Comparison of ENCODE assay signal across 10 mouse cellular contexts in genomic region chr12:73846672-73847071, GRCm38 (mm10). TPM values are rescaled to one million over a fixed set of nuclear protein-coding genes. Genes with fewer than 3 reads are reported as not detected.
DNase-seq lines count a peak whose midpoint lies in the region; ATAC-seq and TF ChIP-seq lines count a peak whose summit lies in the region.
"Had no signal": no experiment of that assay in that cellular context is flagged by ENCODE, and none has a peak within 500 bp of the region (broad histone marks: within the 10 kb centered on the region; RNA-seq: fewer than 3 reads in every experiment).

No protein-coding gene starts in this region.

- 0 out of 2 replicates have a peak, but pooled peaks cover 5% of the 10 kb centered on the region for H3K4me1 ChIP-seq in midbrain, embryonic 16.5 days (ENCODE audit: control insufficient read depth, insufficient read depth, low read length)
- no peaks in the 10 kb centered on the region for H3K4me1 ChIP-seq in midbrain, embryonic 11.5 days (ENCODE audit: control insufficient read depth, insufficient read depth, low read length)
- H3K4me1 ChIP-seq in stomach, postnatal 0 days (replicated peaks; ENCODE audit: control insufficient read depth, insufficient read depth), result no peaks in the 10 kb centered on the region
- H3K4me1 ChIP-seq in midbrain, postnatal 0 days (ENCODE audit: insufficient read depth, low read length), result 0 out of 2 replicates have a peak, but pooled peaks cover 2% of the 10 kb centered on the region

- TF ChIP-seq POLR2A in brain, embryonic 14.5 days (IDR thresholded peaks at IDR 0.05; ENCODE audit: borderline replicate concordance, extremely low read depth, insufficient read depth, insufficient read length, poor library complexity, severe bottlenecking), result no peak

- no peak overlapping the region for H3K4me3 ChIP-seq in midbrain, embryonic 16.5 days (ENCODE audit: low read depth, low read length)
- no peak overlapping the region for H3K4me3 ChIP-seq in midbrain, embryonic 11.5 days (ENCODE audit: low read depth, low read length)
- 0 out of 2 replicates have a peak overlapping the region, but pooled peaks have one; percentile 11 for H3K4me3 ChIP-seq in stomach, postnatal 0 days (ENCODE audit: low read depth, low read length)
- no peak overlapping the region for H3K4me3 ChIP-seq in midbrain, postnatal 0 days (ENCODE audit: low read depth, low read length)

- no peak overlapping the region for H3K27ac ChIP-seq in midbrain, embryonic 16.5 days (ENCODE audit: low read length)
- no peak overlapping the region for H3K27ac ChIP-seq in midbrain, embryonic 11.5 days (ENCODE audit: low read depth, low read length)
- no peak overlapping the region for H3K27ac ChIP-seq in stomach, postnatal 0 days (replicated peaks)
- H3K27ac ChIP-seq in midbrain, postnatal 0 days (ENCODE audit: low read depth, low read length), result no peak overlapping the region

- no peaks in the 10 kb centered on the region for H3K36me3 ChIP-seq in midbrain, embryonic 16.5 days (ENCODE audit: control insufficient read depth, insufficient read depth, low read length)
- no peaks in the 10 kb centered on the region for H3K36me3 ChIP-seq in midbrain, embryonic 11.5 days (ENCODE audit: control insufficient read depth, insufficient read depth, low read length)
- no peaks in the 10 kb centered on the region for H3K36me3 ChIP-seq in stomach, postnatal 0 days (ENCODE audit: control insufficient read depth, insufficient read depth, low read length)
- H3K36me3 ChIP-seq in midbrain, postnatal 0 days (ENCODE audit: insufficient read depth, low read length), result no peaks in the 10 kb centered on the region

- WGBS in midbrain, embryonic 16.5 days, result 77% methylated on average over 10 of the region's 10 CpGs
- 82% methylated on average over 10 of the region's 10 CpGs for WGBS in midbrain, embryonic 11.5 days
- 40% methylated on average over 10 of the region's 10 CpGs for WGBS in stomach, postnatal 0 days
- WGBS in midbrain, postnatal 0 days, result 70% methylated on average over 10 of the region's 10 CpGs

- no peak for ATAC-seq in midbrain, embryonic 16.5 days
- no peak for ATAC-seq in midbrain, embryonic 11.5 days (ENCODE audit: low FRiP score)
- ATAC-seq in stomach, postnatal 0 days (ENCODE audit: low FRiP score, low TSS enrichment), result peak; percentile 76
- no peak for ATAC-seq in megakaryocyte-erythroid progenitor cell, adult 5-6 weeks (replicated peaks; ENCODE audit: low FRiP score, low TSS enrichment, poor library complexity, severe bottlenecking)
- ATAC-seq in midbrain, postnatal 0 days (ENCODE audit: low FRiP score), result no peak
- ATAC-seq: hindbrain, embryonic 16.5 days; Patski had no signal

- H3K9ac ChIP-seq in midbrain, embryonic 16.5 days (ENCODE audit: low read depth, low read length), result no peak overlapping the region
- no peak overlapping the region for H3K9ac ChIP-seq in midbrain, embryonic 11.5 days (ENCODE audit: low read length)
- no peak overlapping the region for H3K9ac ChIP-seq in stomach, postnatal 0 days (ENCODE audit: low read length)
- H3K9ac ChIP-seq in midbrain, postnatal 0 days (replicated peaks; ENCODE audit: low read length, poor library complexity, severe bottlenecking), result no peak overlapping the region

- TF ChIP-seq CTCF in brain, embryonic 14.5 days (IDR thresholded peaks at IDR 0.05; ENCODE audit: borderline replicate concordance, extremely low read depth, insufficient read depth, insufficient read length), result no peak
- TF ChIP-seq CTCF in stomach, postnatal 0 days (IDR thresholded peaks at IDR 0.05; ENCODE audit: low read depth), result no peak
- TF ChIP-seq CTCF in midbrain, postnatal 0 days (IDR thresholded peaks at IDR 0.05), result no peak

- H3K27me3 ChIP-seq in midbrain, embryonic 16.5 days (ENCODE audit: control insufficient read depth, insufficient read depth, low read depth, low read length), result no peaks in the 10 kb centered on the region
- no peaks in the 10 kb centered on the region for H3K27me3 ChIP-seq in midbrain, embryonic 11.5 days (ENCODE audit: control insufficient read depth, insufficient read depth, low read length)
- no peaks in the 10 kb centered on the region for H3K27me3 ChIP-seq in stomach, postnatal 0 days (ENCODE audit: control insufficient read depth, insufficient read depth, low read length)
- no peaks in the 10 kb centered on the region for H3K27me3 ChIP-seq in midbrain, postnatal 0 days (ENCODE audit: insufficient read depth, low read length)
- H3K27me3 ChIP-seq: Patski had no signal

- no peak for DNase-seq in midbrain, embryonic 11.5 days (ENCODE audit: low spot score, missing footprints)
- DNase-seq in brain, embryonic 14.5 days (ENCODE audit: low read depth), result peak; percentile 9
- peak; percentile 54 to 71 for DNase-seq in heart, postnatal 10 days
- peak; percentile 63 for DNase-seq in stomach, postnatal 0 days (ENCODE audit: low spot score)
- DNase-seq in midbrain, postnatal 0 days (ENCODE audit: low spot score), result no peak
- DNase-seq: thymus, postnatal 4 days had no signal

- H3K4me2 ChIP-seq in midbrain, embryonic 16.5 days (ENCODE audit: low read length), result peak overlapping the region; percentile 7; the same call in 1 of the 2 replicates
- H3K4me2 ChIP-seq in midbrain, embryonic 11.5 days, result no peak overlapping the region
- peak overlapping the region; percentile 21 for H3K4me2 ChIP-seq in stomach, postnatal 0 days (replicated peaks; ENCODE audit: low read depth)
- no peak overlapping the region for H3K4me2 ChIP-seq in midbrain, postnatal 0 days (ENCODE audit: low read depth, low read length, poor library complexity, severe bottlenecking)

- H3K9me3 ChIP-seq in midbrain, embryonic 16.5 days (replicated peaks; ENCODE audit: control insufficient read depth, low read length, poor library complexity, severe bottlenecking), result no peaks in the 10 kb centered on the region
- H3K9me3 ChIP-seq in midbrain, embryonic 11.5 days (ENCODE audit: control insufficient read depth, low read length), result no peaks in the 10 kb centered on the region; the same call in 1 of the 2 replicates
- no peaks in the 10 kb centered on the region for H3K9me3 ChIP-seq in stomach, postnatal 0 days (ENCODE audit: control insufficient read depth, low read length)
- H3K9me3 ChIP-seq in midbrain, postnatal 0 days (ENCODE audit: low read length), result no peaks in the 10 kb centered on the region

- TF ChIP-seq EP300 in stomach, postnatal 0 days (optimal IDR thresholded peaks at IDR 0.05), result no peak

- intact Hi-C loops in heart, postnatal 10 days (cut with DNase I), result no loop called here

RNA-seq across cellular contexts. Expression of gene Hif1a, which starts 54.5 kb away (rescaled TPM):
- 68.6 and 75.8 TPM in 2 replicates for polyA plus RNA-seq in midbrain, embryonic 16.5 days (2015; fragmentation: Nextera tagmentation; extraction: Ambion mirVana)
- polyA plus RNA-seq in midbrain, embryonic 11.5 days (2014; fragmentation: Nextera tagmentation; extraction: Ambion mirVana), result 130 and 147 TPM in 2 replicates
- polyA plus RNA-seq in brain, embryonic 14.5 days (2012; rRNA removed), result 69.2 and 73.1 TPM in 2 replicates
- total RNA-seq in heart, postnatal 10 days (2021), result 100 to 1,000 TPM in 1 of 2 experiments, 10 to 100 TPM in 1; 95.2 to 111 TPM
- 30.0 and 30.4 TPM in 2 replicates for polyA plus RNA-seq in stomach, postnatal 0 days (2015; fragmentation: Nextera tagmentation; extraction: Ambion mirVana)
- total RNA-seq in megakaryocyte-erythroid progenitor cell, adult 5-6 weeks (2014; fragmentation: Nextera tagmentation), result 18.7 and 28.2 TPM in 2 replicates
- 34.5 and 42.4 TPM in 2 replicates for total RNA-seq in megakaryocyte-erythroid progenitor cell, adult 5-6 weeks (2017)
- 104 and 119 TPM in 2 replicates for total RNA-seq in midbrain, postnatal 0 days (2014; rRNA removed)
- 55.9 and 62.6 TPM in 2 replicates for polyA plus RNA-seq in midbrain, postnatal 0 days (2015; fragmentation: Nextera tagmentation; extraction: Ambion mirVana)

Comparison
In these comparisons a context has a peak if more than half of its experiments do, and no peak if none do; other contexts are left out.
1. H3K4me2 ChIP-seq: peak in midbrain, embryonic 16.5 days (single experiment) and stomach, postnatal 0 days (single experiment); none in midbrain, embryonic 11.5 days (single experiment) and midbrain, postnatal 0 days (single experiment).
2. DNase-seq: peak in brain, embryonic 14.5 days (single experiment), heart, postnatal 10 days (2 of 2) and stomach, postnatal 0 days (single experiment); none in midbrain, embryonic 11.5 days (single experiment) and midbrain, postnatal 0 days (single experiment).